11 mouse cellular contexts compared by ENCODE assay signal in the genomic region with DNA sequence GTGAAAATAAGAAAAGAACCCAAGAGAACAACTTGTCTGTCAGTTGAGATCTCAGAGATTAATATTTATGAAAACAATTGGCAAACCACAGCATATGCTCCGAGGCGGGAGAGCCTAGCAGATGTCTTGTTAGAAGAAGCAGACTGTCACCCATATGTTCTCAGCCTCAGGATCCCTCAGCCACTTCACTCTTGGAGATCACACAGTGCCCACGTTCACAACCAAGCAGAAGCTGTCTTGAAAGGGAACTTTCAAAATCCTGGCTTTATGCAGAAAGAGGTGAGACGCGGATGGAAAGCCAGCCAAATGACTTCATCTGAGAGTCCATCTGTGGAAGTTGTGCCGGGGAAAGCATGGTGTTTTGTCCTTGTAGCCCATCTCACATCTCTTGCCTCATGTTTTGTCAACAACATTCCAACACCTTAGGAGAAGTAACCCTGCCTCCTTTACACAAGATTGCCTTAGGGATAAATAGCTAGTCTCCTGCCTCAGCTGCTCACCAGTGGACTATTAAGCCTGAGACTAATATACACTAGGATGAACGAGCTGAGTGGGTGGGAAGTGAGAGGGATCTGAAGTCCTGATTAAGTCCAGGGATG.
A peak's percentile ranks its signal among the peaks of the same experiment; 100 is the strongest.
DNase-seq lines count a peak whose midpoint lies in the region; ATAC-seq lines count a peak whose summit lies in the region.
"Had no signal": no experiment of that assay in that cellular context is flagged by ENCODE, and none has a peak within 500 bp of the region (broad histone marks: within the 10 kb centered on the region; RNA-seq: fewer than 3 reads in every experiment).

No protein-coding gene starts in this region.

- DNase-seq in forebrain, embryonic 10.5 days (ENCODE audit: extremely low spot score, low spot score): no peak
- peak; percentile 44 to 52 for DNase-seq in cerebellum, adult 18-20 months
- peak; percentile 64 to 75 for DNase-seq in frontal cortex, postnatal 14 days (ENCODE audit: low spot score in 2 of 2)
- DNase-seq in left cerebral cortex, postnatal 36 days (ENCODE audit: low spot score in 2 of 2): peak; percentile 79 to 84
- DNase-seq in heart, adult 18-20 months: no peak
- DNase-seq in adrenal gland, adult 18-20 months (ENCODE audit: low spot score in 2 of 2): no peak
- DNase-seq: kidney, postnatal 14 days had no signal

- intact Hi-C loops in left cerebral cortex, postnatal 36 days (cut with DNase I): loop anchor here (5.0 kb wide), 1 partner anchor 895 kb away; no protein-coding TSS in a partner anchor

- H3K27me3 ChIP-seq in forebrain, embryonic 13.5 days: no peaks in the 10 kb centered on the region
- H3K27me3 ChIP-seq in forebrain, embryonic 10.5 days (ENCODE audit: poor library complexity, severe bottlenecking): no peaks in the 10 kb centered on the region
- no peaks in the 10 kb centered on the region; the same call in 1 of the 2 replicates for H3K27me3 ChIP-seq in heart, embryonic 11.5 days (ENCODE audit: control insufficient read depth, insufficient read depth, low read length)

- H3K27ac ChIP-seq in forebrain, embryonic 13.5 days: no peak overlapping the region
- H3K27ac ChIP-seq in forebrain, embryonic 10.5 days: no peak overlapping the region
- no peak overlapping the region for H3K27ac ChIP-seq in heart, embryonic 11.5 days (ENCODE audit: low read depth, low read length)
- H3K27ac ChIP-seq: liver, embryonic 14.5 days had no signal

- no peak overlapping the region for H3K4me3 ChIP-seq in forebrain, embryonic 13.5 days
- no peak overlapping the region for H3K4me3 ChIP-seq in forebrain, embryonic 10.5 days
- H3K4me3 ChIP-seq in heart, embryonic 11.5 days (ENCODE audit: low read depth, low read length): no peak overlapping the region

- H3K4me1 ChIP-seq in forebrain, embryonic 13.5 days: no peaks in the 10 kb centered on the region
- 0 out of 2 replicates have a peak, but pooled peaks cover 6% of the 10 kb centered on the region for H3K4me1 ChIP-seq in forebrain, embryonic 10.5 days
- 0 out of 2 replicates have a peak, but pooled peaks cover 2% of the 10 kb centered on the region for H3K4me1 ChIP-seq in heart, embryonic 11.5 days (ENCODE audit: control insufficient read depth, insufficient read depth, low read length)

- no peaks in the 10 kb centered on the region for H3K36me3 ChIP-seq in forebrain, embryonic 13.5 days (ENCODE audit: poor library complexity, severe bottlenecking)
- no peaks in the 10 kb centered on the region for H3K36me3 ChIP-seq in forebrain, embryonic 10.5 days (replicated peaks)
- no peaks in the 10 kb centered on the region for H3K36me3 ChIP-seq in heart, embryonic 11.5 days (ENCODE audit: control insufficient read depth, insufficient read depth, low read length)

- no peaks in the 10 kb centered on the region for H3K9me3 ChIP-seq in forebrain, embryonic 13.5 days (replicated peaks)
- no peaks in the 10 kb centered on the region for H3K9me3 ChIP-seq in forebrain, embryonic 10.5 days
- H3K9me3 ChIP-seq in heart, embryonic 11.5 days (replicated peaks; ENCODE audit: control insufficient read depth, low read length): no peaks in the 10 kb centered on the region

- no peak overlapping the region for H3K9ac ChIP-seq in forebrain, embryonic 13.5 days
- no peak overlapping the region for H3K9ac ChIP-seq in heart, embryonic 11.5 days (ENCODE audit: low read depth, low read length)
- H3K9ac ChIP-seq: liver, embryonic 14.5 days had no signal

- 72% methylated on average over 7 of the region's 7 CpGs for WGBS in forebrain, embryonic 13.5 days
- 89% methylated on average over 7 of the region's 7 CpGs for WGBS in forebrain, embryonic 10.5 days
- WGBS in heart, embryonic 11.5 days (ENCODE audit: insufficient replicate concordance): 78% methylated on average over 7 of the region's 7 CpGs

- peak; percentile 93 for ATAC-seq in forebrain, embryonic 13.5 days
- no peak for ATAC-seq in heart, embryonic 11.5 days (replicated peaks; ENCODE audit: insufficient number of reproducible peaks, low FRiP score, low TSS enrichment)
- ATAC-seq: midbrain, embryonic 16.5 days had no signal

- H3K4me2 ChIP-seq in forebrain, embryonic 13.5 days: no peak overlapping the region
- H3K4me2 ChIP-seq in heart, embryonic 11.5 days: no peak overlapping the region

Comparison
In these comparisons a context has a peak if more than half of its experiments do, and no peak if none do; other contexts are left out.
1. DNase-seq: peak in cerebellum, adult 18-20 months (2 of 2), frontal cortex, postnatal 14 days (2 of 2) and left cerebral cortex, postnatal 36 days (2 of 2); none in forebrain, embryonic 10.5 days (single experiment), heart, adult 18-20 months (0 of 2) and adrenal gland, adult 18-20 months (0 of 2).